Mouse (Mus musculus) lung, adult 2 months (tissue): ENCODE data around the gene Olfr1317.

Experiments
- CTCF ChIP-seq: fragments of 200-500 bp; IDR thresholded peaks from 2 replicates; pipeline ENCODE4 v1.5.1; 2011; ENCODE audit warnings: mild to moderate bottlenecking, low read length, control low read depth; ENCODE audit not compliant: insufficient read depth
- POLR2A ChIP-seq: fragments of 200-500 bp; IDR thresholded peaks from 2 replicates; pipeline ENCODE4 v1.6.1; 2011; ENCODE audit warnings: low read depth, mild to moderate bottlenecking, control low read depth, low read length, borderline replicate concordance; ENCODE audit errors: extremely low read depth

DNA sequence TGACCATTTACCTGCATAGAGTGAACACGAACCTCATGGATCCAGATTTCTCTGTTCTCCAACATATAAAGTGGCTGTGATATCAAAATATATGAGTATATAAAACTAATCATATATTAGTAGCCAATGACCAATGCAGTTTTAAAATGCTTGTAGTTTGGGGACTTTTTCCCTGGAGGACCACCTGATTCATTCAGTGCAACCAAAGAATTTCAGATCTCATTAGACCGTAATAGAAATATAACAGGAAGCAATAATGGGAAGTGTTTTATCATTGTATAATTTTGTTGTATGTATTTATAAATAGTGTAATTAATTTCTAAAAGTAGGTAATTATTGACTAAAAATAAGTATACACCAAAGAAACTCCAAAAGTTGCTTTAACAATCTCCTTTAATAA, 5.3 kb upstream of the Olfr1317 start, which contains the start of gene Olfr1316:
- no peak for TF ChIP-seq CTCF
- TF ChIP-seq POLR2A = no peak
